Mouse (Mus musculus): ENCODE measurements around the gene Nyap1. TPM values are rescaled to one million over a fixed set of nuclear protein-coding genes. Genes with fewer than 3 reads are reported as not detected.
"Not testable (repeated sequence)": the region's sequence is repeated elsewhere in the genome, so short reads cannot be mapped to it uniquely, and the experiment has no call there.

The Nyap1 gene
- polyA plus RNA-seq, 2 experiments, result 0.05 to 0.96 TPM

DNA sequence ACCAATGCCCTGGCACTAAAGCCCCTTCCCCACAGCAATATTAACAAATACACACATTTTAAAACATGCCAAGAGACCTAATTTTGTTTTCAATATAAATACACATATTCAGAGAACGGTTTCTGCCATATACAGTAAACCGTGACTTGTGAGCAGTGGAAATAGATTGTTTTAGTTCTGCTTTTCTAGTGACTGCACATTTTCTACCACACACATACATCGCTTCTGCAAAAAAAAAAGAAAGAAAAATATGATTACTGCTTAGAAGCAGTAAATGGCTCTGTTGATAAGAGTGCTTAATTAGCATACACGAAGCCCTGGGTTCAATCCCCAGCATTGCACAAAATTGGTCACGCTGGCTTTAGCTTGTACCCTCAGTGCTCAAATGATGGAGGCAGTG, 17.6 kb downstream of the Nyap1 start:
- H3K4me1 ChIP-seq (replicated peaks; ENCODE audit: control insufficient read depth in 2 of 2, insufficient read depth in 2 of 2, low read length in 1 of 2), result peaks cover 14 to 17% of the 10 kb centered on the region in 2 experiments
- H3K27me3 ChIP-seq (ENCODE audit: control insufficient read depth, insufficient read depth, low read length), result peaks cover 7% of the 10 kb centered on the region
- no peak overlapping the region for H3K9ac ChIP-seq (replicated peaks)
- TF ChIP-seq CTCF (IDR thresholded peaks at IDR 0.05; ENCODE audit: low read depth) (no peak), EP300 (IDR thresholded peaks at IDR 0.05; ENCODE audit: low read depth) (no peak)
- no peak overlapping the region for H3K4me2 ChIP-seq (ENCODE audit: low read depth)
- DNase-seq (ENCODE audit: low read depth in 3 of 3, low spot score in 3 of 3), result no peak
- ATAC-seq (ENCODE audit: insufficient read depth), result no peak
- 51% methylated on average over 5 of the region's 5 CpGs for WGBS (ENCODE audit: insufficient replicate concordance)
- no peak overlapping the region for H3K4me3 ChIP-seq (ENCODE audit: insufficient read depth in 1 of 2, low read depth in 2 of 2, low read length in 2 of 2)
- H3K27ac ChIP-seq, result no peak overlapping the region
- H3K36me3 ChIP-seq (replicated peaks; ENCODE audit: control insufficient read depth, insufficient read depth, low read depth), result no peaks in the 10 kb centered on the region
- H3K9me3 ChIP-seq (ENCODE audit: control insufficient read depth, low read length), result no peaks in the 10 kb centered on the region

DNA sequence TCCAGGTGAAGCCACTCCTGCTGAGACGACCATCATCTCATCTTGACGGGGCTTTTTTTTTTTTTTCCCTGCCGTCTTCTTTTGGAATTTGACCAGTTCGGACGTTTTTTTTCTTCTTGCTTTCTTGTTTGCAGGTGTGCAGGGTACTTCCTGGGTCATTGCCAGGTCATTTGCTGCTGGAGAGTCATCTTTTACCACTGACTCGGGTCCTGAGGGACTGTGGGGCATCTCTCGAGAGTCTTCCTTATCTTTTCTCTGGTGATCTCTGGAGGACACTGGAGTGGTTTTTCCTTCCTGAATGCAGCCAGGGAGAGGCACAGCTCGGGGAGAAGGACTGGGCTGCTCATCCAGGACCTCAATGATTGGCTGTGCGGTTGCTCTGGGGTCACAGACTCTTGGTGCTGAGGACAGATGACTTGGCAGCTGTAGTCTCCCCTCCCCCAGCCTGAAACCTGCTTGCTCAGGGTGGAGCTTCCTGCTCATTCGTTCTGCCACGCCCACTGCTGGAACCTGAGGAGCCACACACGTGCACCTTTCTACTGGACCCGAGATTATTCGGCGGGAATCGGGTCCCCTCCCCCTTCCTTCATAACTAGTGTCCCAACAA, 20.7 kb downstream of the Nyap1 start:
- Histone ChIP-seq H3K4me2 (ENCODE audit: low read depth) (peak overlapping the region; percentile 70), H3K4me3 (ENCODE audit: insufficient read depth in 1 of 2, low read depth in 2 of 2, low read length in 2 of 2) (peak overlapping the region in 1 of 2 experiments; percentile 23; a peak in 1 of 4 replicates), H3K4me1 (replicated peaks; ENCODE audit: control insufficient read depth in 2 of 2, insufficient read depth in 2 of 2, low read length in 1 of 2) (peaks cover 18 to 25% of the 10 kb centered on the region in 2 experiments), H3K9ac (replicated peaks) (peak overlapping the region; percentile 18; the same call in 1 of the 2 replicates)
- 16% methylated on average over 10 of the region's 16 CpGs for whole genome bisulfite sequencing (ENCODE audit: insufficient replicate concordance)
- not testable (repeated sequence) for H3K36me3 ChIP-seq (replicated peaks; ENCODE audit: control insufficient read depth, insufficient read depth, low read depth); H3K27ac ChIP-seq; H3K27me3 ChIP-seq (ENCODE audit: control insufficient read depth, insufficient read depth, low read length); H3K9me3 ChIP-seq (ENCODE audit: control insufficient read depth, low read length)
- peak; percentile 73 for ATAC-seq (ENCODE audit: insufficient read depth)
- DNase-seq (ENCODE audit: low read depth in 3 of 3, low spot score in 3 of 3), result peak in 1 of 3 experiments; percentile 36

DNA sequence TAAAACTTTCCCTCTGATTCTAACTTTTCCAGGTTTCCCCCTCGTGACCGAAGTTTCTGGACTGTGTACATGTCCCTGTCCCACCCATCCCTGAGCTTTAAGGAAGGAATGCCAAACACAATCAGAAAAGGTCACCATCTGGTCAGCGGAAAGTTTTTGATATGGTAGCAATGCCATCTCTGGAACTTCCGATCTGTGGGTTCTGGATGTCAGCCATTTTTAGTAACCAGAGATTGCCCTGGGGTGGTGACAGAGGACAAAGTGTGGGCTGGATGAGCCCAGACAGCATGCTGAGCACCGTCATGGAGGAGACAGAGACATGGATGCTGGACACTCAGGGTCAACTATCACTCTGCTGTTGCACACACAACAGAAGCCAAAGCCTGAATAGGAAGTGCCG, 22.3 kb downstream of the Nyap1 start:
- Histone ChIP-seq H3K9me3 (ENCODE audit: control insufficient read depth, low read length) (no peaks in the 10 kb centered on the region), H3K27me3 (ENCODE audit: control insufficient read depth, insufficient read depth, low read length) (peaks cover 7% of the 10 kb centered on the region), H3K4me2 (ENCODE audit: low read depth) (peak overlapping the region; percentile 42), H3K36me3 (replicated peaks; ENCODE audit: control insufficient read depth, insufficient read depth, low read depth) (no peaks in the 10 kb centered on the region), H3K4me3 (ENCODE audit: insufficient read depth in 1 of 2, low read depth in 2 of 2, low read length in 2 of 2) (no peak overlapping the region), H3K9ac (replicated peaks) (no peak overlapping the region), H3K4me1 (replicated peaks; ENCODE audit: control insufficient read depth in 2 of 2, insufficient read depth in 2 of 2, low read length in 1 of 2) (peaks cover 18 to 25% of the 10 kb centered on the region in 2 experiments), H3K27ac (no peak overlapping the region)
- WGBS (ENCODE audit: insufficient replicate concordance), result 61% methylated on average over 6 of the region's 6 CpGs
- no peak for ATAC-seq (ENCODE audit: insufficient read depth)
- DNase-seq (ENCODE audit: low read depth in 3 of 3, low spot score in 3 of 3), result no peak
- no peak for TF ChIP-seq CTCF (IDR thresholded peaks at IDR 0.05; ENCODE audit: low read depth)
- no peak for TF ChIP-seq EP300 (IDR thresholded peaks at IDR 0.05; ENCODE audit: low read depth)

GRCm38 (mm10) chr5:137718020-137718790, 23.2 kb downstream of the Nyap1 start:
- WGBS (ENCODE audit: insufficient replicate concordance), result 39% methylated on average over 8 of the region's 8 CpGs
- Histone ChIP-seq H3K4me1 (replicated peaks; ENCODE audit: control insufficient read depth in 2 of 2, insufficient read depth in 2 of 2, low read length in 1 of 2) (peaks cover 18 to 25% of the 10 kb centered on the region in 2 experiments), H3K27ac (no peak overlapping the region), H3K36me3 (replicated peaks; ENCODE audit: control insufficient read depth, insufficient read depth, low read depth) (no peaks in the 10 kb centered on the region), H3K4me2 (ENCODE audit: low read depth) (peak overlapping the region; percentile 42), H3K4me3 (ENCODE audit: insufficient read depth in 1 of 2, low read depth in 2 of 2, low read length in 2 of 2) (no peak overlapping the region), H3K27me3 (ENCODE audit: control insufficient read depth, insufficient read depth, low read length) (peaks cover 3% of the 10 kb centered on the region), H3K9me3 (ENCODE audit: control insufficient read depth, low read length) (no peaks in the 10 kb centered on the region), H3K9ac (replicated peaks) (no peak overlapping the region)
- DNase-seq (ENCODE audit: low read depth in 3 of 3, low spot score in 3 of 3), result no peak
- ATAC-seq (ENCODE audit: insufficient read depth), result no peak
- TF ChIP-seq EP300 (IDR thresholded peaks at IDR 0.05; ENCODE audit: low read depth) (no peak), CTCF (IDR thresholded peaks at IDR 0.05; ENCODE audit: low read depth) (no peak)

DNA sequence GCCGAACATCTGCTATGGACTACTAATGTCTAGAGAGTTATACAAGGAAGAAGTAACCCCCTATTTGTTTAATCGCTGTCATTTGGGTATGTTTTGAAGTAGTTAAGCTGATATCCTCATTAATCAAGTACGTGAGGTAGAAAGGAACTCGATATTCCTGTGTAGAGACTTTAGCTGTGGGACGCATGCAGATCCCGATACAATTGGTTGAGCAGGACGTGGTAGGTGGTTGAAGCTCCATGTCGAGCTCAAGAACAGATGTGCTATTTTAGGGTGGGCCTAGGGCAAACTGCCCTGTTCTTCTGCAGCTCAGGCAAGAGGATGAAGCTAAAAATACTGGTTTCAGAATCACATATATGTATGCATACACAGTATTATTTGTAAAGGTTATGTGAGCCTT, 25.7 kb downstream of the Nyap1 start:
- Histone ChIP-seq H3K4me1 (replicated peaks; ENCODE audit: control insufficient read depth in 2 of 2, insufficient read depth in 2 of 2, low read length in 1 of 2) (peaks cover 17 to 23% of the 10 kb centered on the region in 2 experiments), H3K4me2 (ENCODE audit: low read depth) (no peak overlapping the region), H3K36me3 (replicated peaks; ENCODE audit: control insufficient read depth, insufficient read depth, low read depth) (no peaks in the 10 kb centered on the region), H3K4me3 (ENCODE audit: insufficient read depth in 1 of 2, low read depth in 2 of 2, low read length in 2 of 2) (no peak overlapping the region), H3K27me3 (ENCODE audit: control insufficient read depth, insufficient read depth, low read length) (no peaks in the 10 kb centered on the region; the same call in 1 of the 2 replicates), H3K27ac (no peak overlapping the region), H3K9me3 (ENCODE audit: control insufficient read depth, low read length) (no peaks in the 10 kb centered on the region), H3K9ac (replicated peaks) (no peak overlapping the region)
- DNase-seq (ENCODE audit: low read depth in 3 of 3, low spot score in 3 of 3), result no peak
- 68% methylated on average over 8 of the region's 8 CpGs for WGBS (ENCODE audit: insufficient replicate concordance)
- no peak for ATAC-seq (ENCODE audit: insufficient read depth)
- no peak for TF ChIP-seq EP300 (IDR thresholded peaks at IDR 0.05; ENCODE audit: low read depth)
- TF ChIP-seq CTCF (IDR thresholded peaks at IDR 0.05; ENCODE audit: low read depth), result no peak

Data from liver, embryonic 14.5 days (tissue).